Mouse (Mus musculus): ENCODE data around the gene Bmp10.

DNA sequence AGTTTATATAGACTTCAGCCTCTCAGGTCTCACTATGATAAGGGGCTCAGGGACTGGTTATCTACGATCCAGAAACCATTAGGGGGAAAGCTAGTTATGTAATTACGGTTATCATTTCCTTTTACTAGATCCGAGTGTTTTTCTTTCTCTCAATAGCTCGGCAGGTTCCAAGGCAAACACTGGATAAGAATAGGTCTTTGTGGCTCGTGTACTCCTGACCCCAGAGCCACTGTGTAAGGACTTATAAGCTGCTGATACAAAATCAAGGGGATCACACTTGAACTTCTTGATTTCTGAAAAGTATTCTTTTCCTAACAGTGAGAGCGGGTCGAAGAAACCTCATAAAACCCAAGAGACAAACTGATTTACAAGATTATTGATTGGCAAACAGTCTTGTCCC lies 39.9 kb upstream of the Bmp10 start, which contains the start of gene Gkn3:
- TF ChIP-seq JUND (IDR thresholded peaks at IDR 0.05; ENCODE audit: low read depth, low read length), result no peak
- TF ChIP-seq CTCF (IDR thresholded peaks at IDR 0.05 in 2 of 3, conservative IDR thresholded peaks at IDR 0.05 in 1 of 3; ENCODE audit: control insufficient read depth in 1 of 3, insufficient read depth in 1 of 3, low read depth in 2 of 3, low read length in 3 of 3, poor library complexity in 1 of 3, severe bottlenecking in 1 of 3), result no peak
- TF ChIP-seq POLR2A (IDR thresholded peaks at IDR 0.05; ENCODE audit: control insufficient read depth in 1 of 2, insufficient read depth in 1 of 2, low read depth in 1 of 2, low read length in 2 of 2, poor library complexity in 1 of 2), result no peak
- TF ChIP-seq USF2 (IDR thresholded peaks at IDR 0.05; ENCODE audit: borderline replicate concordance in 1 of 2, insufficient read depth in 1 of 2, low read depth in 1 of 2, low read length in 2 of 2), result no peak
- no peak for TF ChIP-seq KAT2A (conservative IDR thresholded peaks at IDR 0.05; ENCODE audit: low read depth, low read length)

All from MEL (cell line).